Mouse (Mus musculus) CH12.LX (cell line): ENCODE results near the gene Tmem234. TPM values are rescaled to one million over a fixed set of nuclear protein-coding genes. Genes with fewer than 3 reads are reported as not detected.

Source experiments
- DNase-seq: peaks from one replicate; pipeline ENCODE4 v3.0.0-alpha.2; 2013; ENCODE audit errors: extremely low read depth
- H3K27ac ChIP-seq: 2 replicates; pipeline ENCODE4 v1.5.1; 2012; ENCODE audit warnings: low read depth, mild to moderate bottlenecking, control low read depth, moderate library complexity; ENCODE audit not compliant: insufficient read depth
- H3K27me3 ChIP-seq: replicated peaks from 2 replicates; pipeline ENCODE3; 2012; ENCODE audit warnings: inconsistent platforms
- H3K36me3 ChIP-seq, 2 experiments: replicated peaks in 1 of 2; 2 replicates each; pipeline versions ENCODE3 to v1.6.1; 2012; ENCODE audit warnings: inconsistent platforms in 1 of 2, low read length in 1 of 2, mild to moderate bottlenecking in 1 of 2, mixed read lengths in 1 of 2, moderate library complexity in 1 of 2; ENCODE audit not compliant: control insufficient read depth in 1 of 2, insufficient read depth in 1 of 2
- H3K4me1 ChIP-seq, 2 experiments: 2 replicates each; pipeline ENCODE4 v1.6.1; 2012; ENCODE audit warnings: inconsistent platforms in 1 of 2, moderate library complexity in 1 of 2; ENCODE audit not compliant: insufficient read depth in 2 of 2, control insufficient read depth in 1 of 2
- H3K4me2 ChIP-seq: 2 replicates; pipeline ENCODE4 v1.6.1; 2012; ENCODE audit warnings: low read depth, mild to moderate bottlenecking, control low read depth; ENCODE audit not compliant: poor library complexity, insufficient read depth, severe bottlenecking
- H3K4me3 ChIP-seq, 3 experiments: fragments of 150-350 bp in 1 of 3; sonication (generic) in 1 of 3; replicated peaks in 1 of 3; 2 replicates each; pipeline versions ENCODE3 to v1.5.1; 2011 to 2012; ENCODE audit warnings: low read depth in 2 of 3, low read length in 2 of 3, mild to moderate bottlenecking in 2 of 3, moderate library complexity in 2 of 3, control low read depth in 1 of 3, improper control_type of control experiment in 1 of 3, inconsistent platforms in 1 of 3, mixed read lengths in 1 of 3; ENCODE audit not compliant: poor library complexity in 1 of 3
- H3K79me2 ChIP-seq: replicated peaks from 2 replicates; pipeline ENCODE4 v1.6.1; 2012; ENCODE audit warnings: mild to moderate bottlenecking, moderate library complexity; ENCODE audit not compliant: control insufficient read depth, poor library complexity, insufficient read depth, severe bottlenecking; ENCODE audit errors: extremely low read depth
- H3K9ac ChIP-seq: 2 replicates; pipeline ENCODE4 v1.6.1; 2012; ENCODE audit warnings: low read depth, mild to moderate bottlenecking, control low read depth, moderate library complexity; ENCODE audit not compliant: insufficient read depth
- H3K9me3 ChIP-seq: replicated peaks from 2 replicates; pipeline ENCODE3; 2012; ENCODE audit warnings: low read length, inconsistent platforms, mixed read lengths
- BHLHE40 ChIP-seq: IDR thresholded peaks from 2 replicates; pipeline ENCODE4 v1.6.1; 2011; ENCODE audit warnings: mild to moderate bottlenecking, low read depth, low read length, improper control_type of control experiment
- E2F4 ChIP-seq: IDR thresholded peaks from 2 replicates; pipeline ENCODE4 v1.6.1; 2011; ENCODE audit warnings: low read depth, low read length, improper control_type of control experiment; ENCODE audit not compliant: insufficient replicate concordance
- HCFC1 ChIP-seq: IDR thresholded peaks from 2 replicates; pipeline ENCODE4 v1.6.1; 2012; ENCODE audit warnings: low read depth, mild to moderate bottlenecking, inconsistent platforms, low read length, improper control_type of control experiment
- JUN ChIP-seq: IDR thresholded peaks from 2 replicates; pipeline ENCODE4 v1.6.1; 2011; ENCODE audit warnings: low read depth, mild to moderate bottlenecking, low read length, improper control_type of control experiment, moderate library complexity; ENCODE audit not compliant: insufficient read depth
- JUND ChIP-seq: conservative IDR thresholded peaks from 2 replicates; pipeline ENCODE4 v1.6.1; 2011; ENCODE audit warnings: low read depth, low read length, improper control_type of control experiment
- KAT2A ChIP-seq: IDR thresholded peaks from 2 replicates; pipeline ENCODE4 v1.6.1; 2012; ENCODE audit warnings: low read length, improper control_type of control experiment, inconsistent platforms; ENCODE audit not compliant: insufficient replicate concordance
- MAFK ChIP-seq: IDR thresholded peaks from 2 replicates; pipeline ENCODE4 v1.6.1; 2011; ENCODE audit warnings: low read length, improper control_type of control experiment; ENCODE audit not compliant: insufficient replicate concordance
- MAX ChIP-seq: IDR thresholded peaks from 2 replicates; pipeline ENCODE4 v1.6.1; 2011; ENCODE audit warnings: low read length, improper control_type of control experiment
- MEF2A ChIP-seq: IDR thresholded peaks from 2 replicates; pipeline ENCODE4 v1.6.1; 2014; ENCODE audit warnings: low read depth, mild to moderate bottlenecking, inconsistent platforms, low read length, improper control_type of control experiment, borderline replicate concordance
- MXI1 ChIP-seq: IDR thresholded peaks from 2 replicates; pipeline ENCODE4 v1.6.1; 2011; ENCODE audit warnings: mild to moderate bottlenecking, low read depth, low read length, improper control_type of control experiment
- NRF1 ChIP-seq: IDR thresholded peaks from 2 replicates; pipeline ENCODE4 v1.6.1; 2014; ENCODE audit warnings: low read depth, mild to moderate bottlenecking, inconsistent platforms, low read length, improper control_type of control experiment, moderate library complexity
- PAX5 ChIP-seq: IDR thresholded peaks from 2 replicates; pipeline ENCODE4 v1.6.1; 2012; ENCODE audit warnings: low read length, inconsistent platforms, mixed read lengths
- POLR2AphosphoS2 ChIP-seq: IDR thresholded peaks from 2 replicates; pipeline ENCODE4 v1.6.1; 2011; ENCODE audit warnings: low read depth, low read length, improper control_type of control experiment
- RCOR1 ChIP-seq: conservative IDR thresholded peaks from 2 replicates; pipeline ENCODE4 v1.6.1; 2012; ENCODE audit warnings: low read depth, mild to moderate bottlenecking, inconsistent platforms, low read length, improper control_type of control experiment
- TCF12 ChIP-seq: IDR thresholded peaks from 2 replicates; pipeline ENCODE4 v1.6.1; 2014; ENCODE audit warnings: low read depth, mild to moderate bottlenecking, inconsistent platforms, low read length, improper control_type of control experiment
- UBTF ChIP-seq: IDR thresholded peaks from 2 replicates; pipeline ENCODE4 v1.6.1; 2012; ENCODE audit warnings: low read depth, mild to moderate bottlenecking, inconsistent platforms, low read length, improper control_type of control experiment, moderate library complexity
- USF2 ChIP-seq: conservative IDR thresholded peaks from 2 replicates; pipeline ENCODE4 v1.6.1; 2011; ENCODE audit warnings: low read depth, low read length, improper control_type of control experiment
- ZNF384 ChIP-seq: IDR thresholded peaks from 2 replicates; pipeline ENCODE4 v1.6.1; 2012; ENCODE audit warnings: low read depth, low read length, improper control_type of control experiment, inconsistent platforms
- dilution Hi-C: fragments of 300-500 bp; cut with MboI; formaldehyde crosslinking; loops from 2 replicates; pipeline ENCODE4 v1.14.3; 2020; ENCODE audit warnings: low sequenced_read_pairs; ENCODE audit not compliant: extremely low pct_unique_long_range_greater_than_20kb, extremely low pct_ligation_motif_present
- in situ Hi-C: fragments of 300-500 bp; cut with MboI; formaldehyde crosslinking; loops from 3 replicates; pipeline ENCODE4 v1.14.3; 2019; ENCODE audit warnings: low sequenced_read_pairs, low pct_ligation_motif_present, low pct_unique_long_range_greater_than_20kb, mixed read lengths
- polyA plus RNA-seq: library from polyadenylated mRNA; unstranded; fragments of >175 nt; gene quantifications from 2 replicates; pipeline ENCODE4 v1.2.1, GENCODE M21; 2012; ENCODE audit warnings: low read depth; ENCODE audit not compliant: insufficient read length
- total RNA-seq, 2 experiments: library from RNA; depleted of rRNA; stranded (reverse); fragments of 300-350 nt in 1 of 2; fragments of >200 nt in 1 of 2; gene quantifications; 2 replicates each; pipeline ENCODE4 v1.2.3; 2012 to 2014

Gene Tmem234
- total and polyA plus RNA-seq, 3 experiments: 97.6 to 113 (median 111) TPM

- dilution Hi-C loops: no loop called here
- DNase-seq: no peak
- Histone ChIP-seq H3K9ac (peak overlapping the region; percentile 76), H3K4me2 (peak overlapping the region; percentile 59; the same call in 1 of the 2 replicates), H3K9me3 (no peaks in the 10 kb centered on the region), H3K79me2 (peaks cover 25% of the 10 kb centered on the region), H3K27me3 (no peaks in the 10 kb centered on the region), H3K27ac (no peak overlapping the region), H3K4me3 (peak overlapping the region in 2 of 3 experiments; percentile 61 to 62), H3K4me1 (peaks cover 4 to 39% of the 10 kb centered on the region in 2 experiments), H3K36me3 (peaks cover 42 to 66% of the 10 kb centered on the region in 2 experiments)
- in situ Hi-C loops: no loop called here
- TF ChIP-seq MXI1 (no peak), POLR2AphosphoS2 (no peak), TCF12 (no peak), MAX (no peak), HCFC1 (no peak), BHLHE40 (no peak), MEF2A (no peak)
Measured at GRCm38 (mm10) chr4:129641756-129642155, 41.3 kb downstream of the Tmem234 start.

GRCm38 (mm10) chr4:129645204-129645603 lies 44.7 kb downstream of the Tmem234 start:
- in situ Hi-C loops: no loop called here
- Histone ChIP-seq H3K9me3 (no peaks in the 10 kb centered on the region), H3K36me3 (peaks cover 48 to 72% of the 10 kb centered on the region in 2 experiments), H3K4me2 (no peak overlapping the region), H3K9ac (no peak overlapping the region), H3K79me2 (peaks cover 2% of the 10 kb centered on the region), H3K4me3 (no peak overlapping the region), H3K27me3 (no peaks in the 10 kb centered on the region), H3K4me1 (peaks cover 5 to 19% of the 10 kb centered on the region in 2 experiments; a peak in 2 of 4 replicates), H3K27ac (no peak overlapping the region)
- dilution Hi-C loops: no loop called here
- TF ChIP-seq PAX5 (no peak), MXI1 (no peak), POLR2AphosphoS2 (no peak), KAT2A (no peak), JUN (no peak), MAX (no peak), ZNF384 (no peak), JUND (no peak), USF2 (no peak), E2F4 (no peak), UBTF (no peak), BHLHE40 (no peak), MAFK (no peak), RCOR1 (no peak), NRF1 (no peak)
- no peak for DNase-seq
